8 mouse cellular contexts compared by ENCODE assay signal in genomic region chr6:135144516-135144915, GRCm38 (mm10). TPM values are rescaled to one million over a fixed set of nuclear protein-coding genes. Genes with fewer than 3 reads are reported as not detected.
A peak's percentile ranks its signal among the peaks of the same experiment; 100 is the strongest.
DNase-seq lines count a peak whose midpoint lies in the region; ATAC-seq lines count a peak whose summit lies in the region.

No protein-coding gene starts in this region.

- ATAC-seq in common myeloid progenitor, adult 5-6 weeks (replicated peaks; ENCODE audit: low read depth, poor library complexity, severe bottlenecking), result peak; percentile 90

- intact Hi-C loops in gastrocnemius, postnatal 14 days (cut with DNase I; ENCODE audit: low total_unique reads), result loop anchor here (2.0 to 10.0 kb wide), 2 partner anchors 58 to 120 kb away; no protein-coding TSS in a partner anchor
- intact Hi-C loops in left cerebral cortex, postnatal 25 days (cut with DNase I), result loop anchor here (1.0 to 2.0 kb wide), 2 partner anchors 57 to 118 kb away; no protein-coding TSS in a partner anchor

- peak; percentile 32 for DNase-seq in gastrocnemius, postnatal 14 days
- DNase-seq in gastrocnemius, postnatal 4 days (ENCODE audit: low spot score in 2 of 2), result no peak
- DNase-seq in right cerebral cortex, postnatal 4 days, result peak; percentile 41
- DNase-seq in right cerebral cortex, postnatal 14 days, result no peak
- DNase-seq in left cerebral cortex, postnatal 25 days (ENCODE audit: low spot score in 2 of 2), result peak; percentile 37 to 70
- peak; percentile 44 for DNase-seq in skeletal muscle tissue, adult 2 months (ENCODE audit: low read depth, low spot score)
- DNase-seq in ovary, adult 18-20 months (ENCODE audit: low spot score), result no peak

RNA-seq across cellular contexts. Expression of gene Gprc5d, which starts 26.4 kb away (rescaled TPM):
- not detected for total RNA-seq in gastrocnemius, postnatal 14 days (2021)
- total RNA-seq in gastrocnemius, postnatal 4 days (2021), result not detected
- not detected in 2 replicates for total RNA-seq in common myeloid progenitor, adult 5-6 weeks (2017)
- total RNA-seq in left cerebral cortex, postnatal 25 days (2021), result not detected

RNA-seq across cellular contexts. Expression of gene Fam234b, which starts 53.3 kb away (rescaled TPM):
- total RNA-seq in gastrocnemius, postnatal 14 days (2021), result 1 to 10 TPM; 2.5 to 3.1 TPM
- total RNA-seq in gastrocnemius, postnatal 4 days (2021), result 1 to 10 TPM; 6.0 to 6.5 TPM
- 15.9 and 26.0 TPM in 2 replicates for total RNA-seq in common myeloid progenitor, adult 5-6 weeks (2017)
- total RNA-seq in left cerebral cortex, postnatal 25 days (2021), result 100 to 1,000 TPM; 143 to 147 TPM

RNA-seq across cellular contexts. Expression of gene Hebp1, which starts 53.3 kb away (rescaled TPM):
- total RNA-seq in gastrocnemius, postnatal 14 days (2021), result 10 to 100 TPM in 1 of 2 experiments, 1 to 10 TPM in 1; 9.7 to 10.3 TPM
- total RNA-seq in gastrocnemius, postnatal 4 days (2021), result 10 to 100 TPM; 20.7 to 30.2 TPM
- total RNA-seq in common myeloid progenitor, adult 5-6 weeks (2017), result 28.5 and 30.1 TPM in 2 replicates
- total RNA-seq in left cerebral cortex, postnatal 25 days (2021), result 10 to 100 TPM; 42.6 to 43.9 TPM

Comparison
In these comparisons a context has a peak if more than half of its experiments do, and no peak if none do; other contexts are left out.
1. DNase-seq: peak in gastrocnemius, postnatal 14 days (single experiment), right cerebral cortex, postnatal 4 days (single experiment), left cerebral cortex, postnatal 25 days (2 of 2) and skeletal muscle tissue, adult 2 months (single experiment); none in gastrocnemius, postnatal 4 days (0 of 2), right cerebral cortex, postnatal 14 days (single experiment) and ovary, adult 18-20 months (single experiment).